Mouse (Mus musculus) spleen, adult 2 months (tissue): ENCODE data around the gene Tom1l2.

Experiments used
- CTCF ChIP-seq: fragments of 200-500 bp; IDR thresholded peaks from 2 replicates; pipeline ENCODE4 v1.5.1; 2011; ENCODE audit warnings: mild to moderate bottlenecking, inconsistent platforms; ENCODE audit not compliant: insufficient read depth, insufficient read length, insufficient replicate concordance; ENCODE audit errors: extremely low read depth
- POLR2A ChIP-seq: fragments of 200-500 bp; IDR thresholded peaks from 2 replicates; pipeline ENCODE4 v1.6.1; 2011; ENCODE audit warnings: low read depth, low read length, inconsistent platforms

GRCm38 (mm10) chr11:60335771-60336170 is 16.9 kb downstream of the Tom1l2 start:
- TF ChIP-seq CTCF (no peak), POLR2A (no peak)
